Mouse (Mus musculus): ENCODE data around the gene 4931406P16Rik. TPM values are rescaled to one million over a fixed set of nuclear protein-coding genes. Genes with fewer than 3 reads are reported as not detected.
"Not testable (repeated sequence)": the region's sequence is repeated elsewhere in the genome, so short reads cannot be mapped to it uniquely, and the experiment has no call there.

Gene 4931406P16Rik
- polyA plus RNA-seq (2012; rRNA removed), result 33.8 and 35.0 TPM in 2 replicates

DNA sequence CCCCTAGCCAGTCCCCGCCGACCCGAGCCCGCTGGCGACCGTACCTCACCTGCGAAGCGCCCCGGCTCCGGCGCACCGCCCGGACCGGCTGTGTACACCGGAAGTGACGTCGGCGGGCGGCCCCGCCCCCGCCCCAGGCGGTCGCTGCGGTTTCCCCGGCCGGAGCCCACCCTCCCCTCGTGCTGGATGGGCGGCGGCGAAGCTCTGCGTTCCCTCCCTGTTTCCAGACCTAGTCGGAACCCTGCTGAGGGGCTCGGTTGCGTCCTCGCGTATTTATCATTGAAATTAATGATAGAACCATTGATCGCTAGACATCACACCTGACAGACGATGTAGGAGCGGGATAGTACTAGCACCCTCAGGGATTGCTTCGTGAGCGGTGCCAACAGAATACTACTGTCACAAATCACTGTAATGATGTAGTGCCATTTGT lies at the start of gene 4931406P16Rik:
Gene 4931406P16Rik (minus strand): TSS at position 109 of the 433 bp plus-strand sequence.
- no peak for DNase-seq (ENCODE audit: low read depth)

GRCm38 (mm10) chr7:34355629-34356028 lies 42.3 kb upstream of the 4931406P16Rik start:
- no peak for DNase-seq (ENCODE audit: low read depth)

GRCm38 (mm10) chr7:34351997-34352396 lies 38.6 kb upstream of the 4931406P16Rik start:
- no peak for DNase-seq (ENCODE audit: low read depth)

GRCm38 (mm10) chr7:34350166-34350565 lies 36.8 kb upstream of the 4931406P16Rik start:
- DNase-seq (ENCODE audit: low read depth), result no peak

DNA sequence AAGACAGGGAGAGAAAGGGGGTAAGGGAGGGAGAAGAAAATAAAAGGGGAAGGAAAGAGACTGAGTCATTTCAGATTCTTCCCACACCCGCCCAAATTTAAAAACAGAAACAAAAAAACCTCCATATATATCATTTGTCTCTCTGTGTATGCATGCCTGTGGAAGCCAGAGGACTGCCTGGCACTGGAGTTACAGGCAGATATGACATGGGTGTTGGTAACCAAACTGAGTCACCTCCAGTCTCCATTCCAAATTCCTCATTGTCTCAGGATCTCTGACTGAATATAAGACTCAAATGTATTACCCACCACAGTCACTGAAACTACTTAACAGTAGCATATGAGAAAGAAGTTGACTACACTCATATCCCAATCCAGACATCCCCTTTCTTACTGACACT lies 34.7 kb upstream of the 4931406P16Rik start:
- DNase-seq (ENCODE audit: low read depth), result no peak

- DNase-seq (ENCODE audit: low read depth), result no peak
Measured at GRCm38 (mm10) chr7:34347041-34347440, 33.7 kb upstream of the 4931406P16Rik start.

GRCm38 (mm10) chr7:34346505-34346904 lies 33.2 kb upstream of the 4931406P16Rik start:
- no peak for DNase-seq (ENCODE audit: low read depth)

DNA sequence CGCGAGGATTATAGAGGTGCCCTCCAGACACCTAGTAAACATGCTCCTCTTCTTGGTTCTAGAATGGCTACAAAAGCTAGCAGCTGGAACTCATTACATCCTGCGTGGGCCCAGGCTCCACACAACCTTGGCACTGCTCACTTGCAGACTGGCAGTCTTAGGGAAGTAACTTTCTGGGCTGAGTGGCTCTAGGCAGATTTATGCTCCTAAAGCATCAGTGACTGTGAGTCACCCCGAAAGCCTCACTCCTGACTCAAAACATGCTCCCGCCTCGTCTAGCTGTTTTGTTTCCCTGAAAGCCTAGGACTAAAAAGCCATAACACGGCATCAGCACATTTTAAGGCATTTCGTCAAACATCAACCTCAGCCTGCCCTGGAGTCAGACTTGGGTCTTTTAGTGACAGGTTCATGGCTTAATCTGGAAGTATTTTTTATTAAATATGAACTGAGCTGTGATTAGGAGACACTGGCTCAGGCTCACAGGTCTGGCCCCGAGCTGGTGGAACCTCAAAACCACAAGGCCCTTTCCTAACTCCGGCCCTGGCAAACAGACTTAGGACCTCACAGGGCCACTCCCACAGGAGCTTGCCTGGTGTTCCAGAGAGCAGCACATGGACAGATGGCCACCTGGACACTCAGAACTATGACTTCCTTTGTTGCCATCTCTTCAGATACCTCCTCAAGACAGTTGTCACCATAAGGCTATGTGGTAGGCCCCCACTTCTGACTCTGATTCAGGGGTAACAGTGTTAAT lies 28.9 kb upstream of the 4931406P16Rik start:
- no peak for DNase-seq (ENCODE audit: low read depth)

DNA sequence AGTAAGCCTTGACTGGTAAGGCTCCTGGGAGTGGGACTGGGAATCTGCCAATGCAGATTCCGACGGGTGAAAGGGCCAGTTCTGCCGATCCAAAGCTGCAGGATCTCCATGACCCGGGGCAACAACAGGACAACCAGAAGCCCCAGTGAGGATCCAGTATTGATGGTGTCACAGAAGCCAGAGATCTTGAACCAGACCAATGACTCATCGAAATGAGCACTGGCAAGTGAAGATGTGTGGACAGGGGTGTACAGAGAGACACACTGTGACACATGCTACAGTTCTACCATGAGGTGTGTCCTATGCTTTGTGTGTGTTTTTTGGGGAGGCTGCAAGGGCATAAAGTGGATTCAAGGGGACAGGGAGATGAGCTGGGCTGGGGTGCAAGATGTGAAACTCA lies 27.5 kb upstream of the 4931406P16Rik start:
- no peak for DNase-seq (ENCODE audit: low read depth)

GRCm38 (mm10) chr7:34339164-34339489 lies 25.8 kb upstream of the 4931406P16Rik start:
- DNase-seq (ENCODE audit: low read depth), result no peak

DNA sequence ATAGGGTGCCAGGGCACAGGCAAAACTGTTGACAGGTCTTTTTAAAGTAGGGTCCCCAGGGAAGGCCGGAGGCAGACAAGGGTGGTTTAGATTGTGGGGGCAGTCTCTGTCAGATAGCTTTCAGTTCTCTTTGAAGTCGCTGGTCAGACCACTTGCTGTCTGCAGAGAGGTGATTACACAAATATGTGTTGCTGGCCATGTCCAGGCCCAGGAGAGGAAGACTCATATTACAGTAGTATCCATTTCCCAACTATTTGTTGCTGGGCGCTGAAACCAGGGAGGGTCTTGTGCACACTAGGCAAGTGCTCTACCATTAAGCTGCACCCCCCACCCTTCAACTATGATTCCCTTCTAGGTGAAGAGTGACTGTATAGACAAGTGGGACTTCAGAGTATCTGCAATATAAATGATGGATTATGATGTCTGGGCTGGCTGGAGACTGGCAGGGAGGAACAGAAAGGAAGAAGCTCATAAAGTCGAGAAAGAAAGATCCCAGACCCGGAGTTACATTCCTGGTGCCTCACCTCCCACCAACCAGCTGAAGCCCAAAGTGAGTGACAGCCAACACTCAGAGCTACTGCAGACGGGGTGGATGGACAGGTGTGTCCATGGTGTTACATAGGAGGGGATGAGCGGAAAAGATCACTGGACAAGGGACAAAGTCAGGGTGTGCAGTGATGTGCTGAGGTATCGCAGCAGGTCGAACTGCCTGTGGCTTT lies 25.3 kb upstream of the 4931406P16Rik start:
- DNase-seq (ENCODE audit: low read depth), result no peak

DNA sequence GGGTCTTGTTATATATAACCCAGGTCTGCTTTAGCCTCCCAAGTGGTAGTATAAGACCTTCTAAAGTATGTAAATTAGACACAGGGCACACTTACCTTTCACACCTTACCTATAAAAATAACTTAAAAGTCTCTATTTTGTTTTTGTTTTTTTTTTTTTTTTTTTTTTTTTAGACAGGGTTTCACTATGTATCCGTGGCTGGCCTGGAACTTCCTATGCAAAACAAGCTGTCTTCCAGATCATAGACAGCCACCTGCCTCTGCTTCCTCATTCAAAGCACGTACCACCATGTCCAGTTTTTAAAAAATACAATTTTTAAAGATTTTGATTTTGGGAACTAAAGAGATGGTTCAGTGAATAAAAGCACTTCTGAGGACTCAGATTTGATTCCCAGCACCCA lies 23.9 kb upstream of the 4931406P16Rik start:
- no peak for DNase-seq (ENCODE audit: low read depth)

GRCm38 (mm10) chr7:34336545-34336944 lies 23.2 kb upstream of the 4931406P16Rik start:
- DNase-seq (ENCODE audit: low read depth), result not testable (repeated sequence)

DNA sequence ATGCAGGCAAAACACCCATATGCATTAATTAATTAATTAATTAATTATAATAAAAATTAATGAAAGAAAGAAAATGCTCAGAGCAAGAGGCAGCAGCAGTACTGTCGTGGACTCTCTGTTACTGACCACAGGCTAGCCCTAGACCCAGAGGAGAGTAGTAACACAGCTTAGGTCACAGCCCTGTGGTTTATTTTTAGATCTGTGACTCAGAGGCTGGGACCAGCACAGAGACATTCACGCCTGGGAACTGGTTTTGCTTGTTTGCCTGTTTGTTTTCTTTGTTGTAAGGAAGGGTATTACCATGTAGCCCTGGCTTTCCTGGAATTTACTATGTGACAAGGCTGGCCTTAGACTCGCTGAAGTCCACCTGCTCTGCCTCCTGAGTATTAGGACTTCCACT lies 14.1 kb upstream of the 4931406P16Rik start:
- no peak for DNase-seq (ENCODE audit: low read depth)

GRCm38 (mm10) chr7:34324857-34325256 lies 11.5 kb upstream of the 4931406P16Rik start:
- DNase-seq (ENCODE audit: low read depth), result no peak

DNA sequence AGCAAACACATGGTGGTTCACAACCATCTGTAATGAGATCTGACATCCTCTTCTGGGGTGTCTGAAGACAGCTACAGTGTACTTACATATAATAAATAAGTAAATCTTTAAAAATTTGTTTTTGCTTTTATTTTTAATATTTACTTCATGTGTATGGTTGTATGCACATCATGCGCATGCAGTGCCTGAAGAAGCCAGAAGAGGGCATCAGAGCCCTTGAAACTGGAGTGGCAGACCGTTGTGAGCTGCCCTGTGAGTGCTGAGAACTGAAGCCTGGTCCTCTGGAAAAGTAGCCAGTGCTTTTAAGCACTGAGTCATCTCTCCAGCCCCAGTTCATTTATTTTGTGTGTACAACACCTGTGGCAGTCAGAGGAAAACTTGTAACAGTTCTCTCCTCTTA lies 10.7 kb upstream of the 4931406P16Rik start:
- DNase-seq (ENCODE audit: low read depth), result no peak

- no peak for DNase-seq (ENCODE audit: low read depth)
Measured at GRCm38 (mm10) chr7:34323351-34323750, 10.0 kb upstream of the 4931406P16Rik start.

DNA sequence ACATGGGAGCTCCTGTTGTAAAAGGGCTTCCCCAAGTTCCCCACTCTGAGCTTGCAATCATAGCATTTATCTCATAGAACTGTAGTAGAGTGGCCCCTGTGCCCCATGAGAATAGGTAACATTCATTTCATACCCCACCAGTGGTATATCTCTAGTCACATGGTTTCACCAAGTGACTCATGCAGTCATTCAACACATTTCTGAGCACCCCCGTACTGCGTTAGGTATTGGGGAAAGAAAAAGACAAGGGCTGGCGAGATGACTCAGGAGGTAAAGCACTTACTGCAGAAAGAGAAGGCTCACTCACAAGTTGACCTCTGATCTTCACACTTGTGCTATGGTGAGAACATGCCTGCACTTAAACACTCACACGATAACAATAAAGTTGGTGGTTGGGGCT lies 8.6 kb upstream of the 4931406P16Rik start:
- no peak for DNase-seq (ENCODE audit: low read depth)

DNA sequence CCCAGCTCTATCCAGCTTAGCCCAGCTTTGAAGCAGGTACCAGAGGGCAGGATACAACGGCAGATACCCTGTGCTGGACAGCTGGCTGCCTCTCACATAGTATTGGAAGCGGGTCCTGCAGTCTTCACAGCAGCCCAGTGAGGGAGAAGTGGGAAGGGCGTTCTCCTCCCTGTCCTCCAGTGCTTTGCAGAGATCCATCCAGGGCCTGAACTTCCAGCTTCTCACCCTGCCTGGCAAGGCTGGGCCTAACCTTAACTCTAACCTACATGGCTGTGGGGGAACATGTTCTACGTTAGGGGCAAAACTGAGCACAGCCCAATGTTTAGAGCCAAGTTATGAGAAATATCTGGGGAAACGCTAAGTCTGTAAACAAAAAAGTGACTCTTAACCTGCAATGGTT lies 7.8 kb upstream of the 4931406P16Rik start:
- DNase-seq (ENCODE audit: low read depth), result no peak

GRCm38 (mm10) chr7:34319957-34320356 lies 6.6 kb upstream of the 4931406P16Rik start:
- no peak for DNase-seq (ENCODE audit: low read depth)

- DNase-seq (ENCODE audit: low read depth), result no peak
Measured at GRCm38 (mm10) chr7:34319123-34319522, 5.8 kb upstream of the 4931406P16Rik start.

GRCm38 (mm10) chr7:34317901-34318476 lies 4.6 kb upstream of the 4931406P16Rik start:
- no peak for DNase-seq (ENCODE audit: low read depth)

All from gonadal fat pad, adult 2 months (tissue).